Mouse (Mus musculus): ENCODE data around the gene Bcat2. TPM values are rescaled to one million over a fixed set of nuclear protein-coding genes. Genes with fewer than 3 reads are reported as not detected.
A peak's percentile ranks its signal among the peaks of the same experiment; 100 is the strongest.

Bcat2 gene
- polyA plus RNA-seq, 1 experiment from 2014 or later: 25.0 TPM

- WGBS: 89% methylated on average over 7 of the region's 7 CpGs
- Histone ChIP-seq H3K4me1 (ENCODE audit: control insufficient read depth, insufficient read depth, low read length) (peaks cover 8% of the 10 kb centered on the region; the same call in 1 of the 2 replicates), H3K9ac (ENCODE audit: low read depth, low read length) (no peak overlapping the region), H3K9me3 (replicated peaks; ENCODE audit: control insufficient read depth, low read length, poor library complexity, severe bottlenecking) (no peaks in the 10 kb centered on the region), H3K4me2 (ENCODE audit: low read length) (no peak overlapping the region), H3K4me3 (ENCODE audit: low read depth, low read length) (no peak overlapping the region), H3K27ac (ENCODE audit: low read length) (no peak overlapping the region), H3K27me3 (ENCODE audit: control insufficient read depth, insufficient read depth, low read depth, low read length) (no peaks in the 10 kb centered on the region; the same call in 1 of the 2 replicates), H3K36me3 (ENCODE audit: control insufficient read depth, insufficient read depth, low read length) (no peaks in the 10 kb centered on the region)
- no peak for ATAC-seq
These were observed 56.7 kb downstream of the Bcat2 start for GRCm38 (mm10) chr7:45626571-45627076.

DNA sequence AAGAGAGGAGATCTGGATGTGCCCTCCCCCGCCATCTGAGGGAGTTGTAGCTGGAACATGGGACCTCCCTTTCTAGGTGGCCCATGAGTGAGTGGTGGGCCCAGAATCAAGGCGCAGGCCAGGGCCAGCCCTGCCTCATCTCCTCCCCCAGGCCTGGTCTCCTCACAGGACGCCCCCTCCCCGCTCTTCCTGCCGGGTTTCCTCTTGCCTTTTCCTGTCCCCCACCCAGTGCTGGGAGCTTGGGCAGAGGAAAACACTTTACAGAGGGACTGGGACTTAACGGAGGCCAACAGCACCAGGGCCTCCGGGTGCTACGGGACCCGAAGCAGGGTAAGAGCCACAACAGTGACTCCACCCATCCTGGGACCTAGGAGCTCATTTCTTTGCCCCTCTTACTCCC lies 57.3 kb downstream of the Bcat2 start, which contains the start of gene Rasip1:
Gene Rasip1 (plus strand): TSS at position 228 of the 400 bp plus-strand sequence.
- ATAC-seq: no peak
- H3K27me3 ChIP-seq (ENCODE audit: control insufficient read depth, insufficient read depth, low read depth, low read length): peaks cover 2% of the 10 kb centered on the region
- H3K9ac ChIP-seq (ENCODE audit: low read depth, low read length): peak within 1 kb of the TSS; percentile 92
- H3K27ac ChIP-seq (ENCODE audit: low read length): peak within 1 kb of the TSS; percentile 93
- H3K9me3 ChIP-seq (replicated peaks; ENCODE audit: control insufficient read depth, low read length, poor library complexity, severe bottlenecking): no peaks in the 10 kb centered on the region
- H3K4me1 ChIP-seq (ENCODE audit: control insufficient read depth, insufficient read depth, low read length): peaks cover 9% of the 10 kb centered on the region; the same call in 1 of the 2 replicates
- peak within 1 kb of the TSS; percentile 90 for H3K4me2 ChIP-seq (ENCODE audit: low read length)
- WGBS: 92% methylated on average over 9 of the region's 9 CpGs
- H3K4me3 ChIP-seq (ENCODE audit: low read depth, low read length): peak within 1 kb of the TSS; percentile 61
- no peaks in the 10 kb centered on the region for H3K36me3 ChIP-seq (ENCODE audit: control insufficient read depth, insufficient read depth, low read length)

DNA sequence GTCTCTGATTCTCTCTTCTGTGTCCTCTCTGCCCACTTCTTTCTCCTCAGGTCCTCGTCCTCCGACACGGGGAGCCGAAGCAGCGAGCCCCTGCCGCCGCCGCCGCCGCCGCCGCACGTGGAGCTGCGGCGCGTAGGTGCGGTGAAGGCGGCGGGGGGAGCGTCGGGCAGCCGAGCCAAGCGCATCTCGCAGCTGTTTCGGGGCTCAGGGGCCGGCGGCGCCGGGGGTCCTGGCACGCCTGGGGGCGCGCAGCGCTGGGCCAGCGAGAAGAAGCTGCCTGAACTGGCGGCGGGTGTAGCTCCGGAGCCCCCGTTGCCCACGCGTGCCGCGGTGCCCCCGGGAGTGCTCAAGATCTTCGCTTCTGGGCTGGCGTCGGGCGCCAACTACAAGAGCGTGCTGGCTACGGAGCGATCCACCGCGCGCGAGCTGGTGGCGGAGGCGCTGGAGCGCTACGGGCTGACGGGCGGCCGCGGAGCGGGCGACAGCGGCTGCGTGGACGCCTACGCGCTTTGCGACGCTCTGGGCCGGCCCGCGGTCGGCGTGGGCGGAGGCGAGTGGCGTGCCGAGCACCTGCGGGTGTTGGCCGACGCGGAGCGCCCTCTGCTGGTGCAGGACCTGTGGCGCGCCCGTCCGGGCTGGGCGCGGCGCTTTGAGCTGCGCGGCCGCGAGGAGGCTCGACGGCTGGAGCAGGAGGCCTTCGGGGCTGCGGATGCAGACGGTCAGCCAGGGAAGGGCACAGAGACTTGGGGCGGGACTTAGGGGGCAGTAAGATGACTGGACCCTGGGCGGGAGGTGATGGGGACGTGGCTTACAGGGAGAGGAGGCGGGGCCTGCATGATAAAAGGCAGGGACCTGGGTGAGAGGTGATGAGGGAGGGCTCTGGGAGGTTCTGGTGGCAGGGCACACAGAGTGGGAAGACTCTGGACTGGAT lies 58.7 kb downstream of the Bcat2 start:
- peak overlapping the region; percentile 61 for H3K4me3 ChIP-seq (ENCODE audit: low read depth, low read length)
- no peaks in the 10 kb centered on the region; the same call in 1 of the 2 replicates for H3K36me3 ChIP-seq (ENCODE audit: control insufficient read depth, insufficient read depth, low read length)
- H3K9ac ChIP-seq (ENCODE audit: low read depth, low read length): peak overlapping the region; percentile 92
- H3K27ac ChIP-seq (ENCODE audit: low read length): peak overlapping the region; percentile 93
- H3K4me1 ChIP-seq (ENCODE audit: control insufficient read depth, insufficient read depth, low read length): peaks cover 11% of the 10 kb centered on the region; the same call in 1 of the 2 replicates
- H3K9me3 ChIP-seq (replicated peaks; ENCODE audit: control insufficient read depth, low read length, poor library complexity, severe bottlenecking): no peaks in the 10 kb centered on the region
- under 1% methylated on average over 104 of the region's 105 CpGs for WGBS
- peak; percentile 89 for ATAC-seq
- H3K27me3 ChIP-seq (ENCODE audit: control insufficient read depth, insufficient read depth, low read depth, low read length): peaks cover 2% of the 10 kb centered on the region
- peak overlapping the region; percentile 90 for H3K4me2 ChIP-seq (ENCODE audit: low read length)

DNA sequence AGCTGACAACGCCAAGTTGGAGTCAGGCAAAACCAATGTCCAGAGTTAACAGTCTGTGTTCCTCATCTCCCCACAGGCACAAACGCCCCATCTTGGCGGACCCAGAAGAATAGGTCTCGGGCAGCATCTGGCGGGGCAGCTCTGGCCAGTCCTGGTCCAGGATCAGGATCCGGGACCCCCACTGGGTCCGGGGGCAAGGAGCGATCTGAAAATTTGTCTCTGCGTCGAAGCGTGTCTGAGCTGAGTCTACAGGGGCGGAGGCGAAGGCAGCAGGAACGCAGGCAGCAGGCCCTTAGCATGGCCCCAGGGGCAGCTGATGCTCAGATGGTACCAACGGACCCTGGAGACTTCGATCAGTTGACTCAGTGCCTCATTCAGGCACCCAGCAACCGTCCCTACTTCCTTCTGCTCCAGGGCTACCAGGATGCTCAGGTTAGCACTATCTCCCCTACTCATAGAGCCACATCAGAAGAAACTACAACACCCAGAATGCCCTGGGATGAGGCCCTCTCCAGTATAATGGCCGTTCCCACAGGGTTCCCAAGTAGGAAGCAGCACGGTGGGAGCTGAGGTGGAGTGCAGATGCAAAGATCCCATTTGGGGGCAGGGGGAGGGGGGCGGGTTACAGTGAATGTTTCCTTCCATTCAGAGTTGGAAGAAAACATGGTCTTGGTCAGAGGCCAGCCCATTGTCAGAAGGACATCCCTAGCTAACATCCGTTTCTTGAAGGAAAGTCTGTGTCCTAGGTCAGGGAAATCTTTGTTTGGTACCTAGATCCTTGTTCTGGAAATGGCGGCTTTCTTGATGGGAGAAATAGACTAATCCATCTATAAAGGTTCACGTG lies 60.3 kb downstream of the Bcat2 start:
- H3K9ac ChIP-seq (ENCODE audit: low read depth, low read length): no peak overlapping the region
- H3K9me3 ChIP-seq (replicated peaks; ENCODE audit: control insufficient read depth, low read length, poor library complexity, severe bottlenecking): no peaks in the 10 kb centered on the region
- H3K27ac ChIP-seq (ENCODE audit: low read length): no peak overlapping the region
- H3K4me1 ChIP-seq (ENCODE audit: control insufficient read depth, insufficient read depth, low read length): peaks cover 11% of the 10 kb centered on the region; the same call in 1 of the 2 replicates
- no peak overlapping the region for H3K4me3 ChIP-seq (ENCODE audit: low read depth, low read length)
- peaks cover under 1% of the 10 kb centered on the region for H3K36me3 ChIP-seq (ENCODE audit: control insufficient read depth, insufficient read depth, low read length)
- no peak overlapping the region for H3K4me2 ChIP-seq (ENCODE audit: low read length)
- ATAC-seq: no peak
- WGBS: 71% methylated on average over 23 of the region's 23 CpGs
- peaks cover 2% of the 10 kb centered on the region for H3K27me3 ChIP-seq (ENCODE audit: control insufficient read depth, insufficient read depth, low read depth, low read length)

GRCm38 (mm10) chr7:45632499-45632898 lies 62.5 kb downstream of the Bcat2 start:
- Histone ChIP-seq H3K4me1 (ENCODE audit: control insufficient read depth, insufficient read depth, low read length) (peaks cover 11% of the 10 kb centered on the region; the same call in 1 of the 2 replicates), H3K9ac (ENCODE audit: low read depth, low read length) (peak overlapping the region; percentile 39), H3K9me3 (replicated peaks; ENCODE audit: control insufficient read depth, low read length, poor library complexity, severe bottlenecking) (no peaks in the 10 kb centered on the region), H3K27ac (ENCODE audit: low read length) (no peak overlapping the region), H3K4me2 (ENCODE audit: low read length) (peak overlapping the region; percentile 42), H3K27me3 (ENCODE audit: control insufficient read depth, insufficient read depth, low read depth, low read length) (peaks cover 2% of the 10 kb centered on the region), H3K4me3 (ENCODE audit: low read depth, low read length) (peak overlapping the region; percentile 17; the same call in 1 of the 2 replicates), H3K36me3 (ENCODE audit: control insufficient read depth, insufficient read depth, low read length) (peaks cover 13% of the 10 kb centered on the region)
- no peak for ATAC-seq
- WGBS: 24% methylated on average over 33 of the region's 35 CpGs

DNA sequence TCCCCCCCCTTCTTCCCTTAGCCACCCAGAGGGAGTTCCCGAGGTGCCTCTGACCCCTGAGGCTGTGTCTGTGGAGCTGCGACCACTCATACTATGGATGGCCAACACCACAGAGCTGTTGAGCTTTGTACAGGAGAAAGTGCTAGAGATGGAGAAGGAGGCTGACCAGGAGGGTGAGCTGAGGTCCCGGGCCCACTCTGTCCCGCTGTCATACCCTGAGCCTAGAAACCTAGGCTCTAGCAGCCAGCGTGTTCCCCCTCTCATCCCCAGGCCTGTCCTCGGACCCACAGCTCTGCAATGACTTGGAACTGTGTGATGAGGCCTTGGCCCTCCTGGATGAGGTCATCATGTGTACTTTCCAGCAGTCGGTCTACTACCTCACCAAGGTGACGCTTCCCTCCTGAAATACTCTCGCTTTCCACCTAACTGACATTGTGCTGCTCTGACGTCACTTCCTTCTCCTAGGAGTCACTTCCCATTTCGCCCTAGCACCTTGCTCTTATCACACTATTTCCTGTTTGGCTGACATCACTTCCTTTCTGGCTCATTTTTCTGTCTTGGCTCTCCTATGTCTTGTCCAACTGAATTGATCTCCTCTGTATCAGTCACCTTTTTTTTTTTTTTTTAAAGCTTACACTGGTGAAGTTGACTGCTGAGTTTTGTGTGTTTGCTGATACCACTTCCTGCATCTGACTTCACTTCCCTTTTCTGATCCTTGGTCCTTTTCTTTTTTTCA lies 65.2 kb downstream of the Bcat2 start:
- no peak overlapping the region for H3K27ac ChIP-seq (ENCODE audit: low read length)
- peaks cover 8% of the 10 kb centered on the region for H3K4me1 ChIP-seq (ENCODE audit: control insufficient read depth, insufficient read depth, low read length)
- no peak overlapping the region for H3K4me2 ChIP-seq (ENCODE audit: low read length)
- ATAC-seq: no peak
- peaks cover 2% of the 10 kb centered on the region for H3K27me3 ChIP-seq (ENCODE audit: control insufficient read depth, insufficient read depth, low read depth, low read length)
- H3K4me3 ChIP-seq (ENCODE audit: low read depth, low read length): no peak overlapping the region
- H3K9me3 ChIP-seq (replicated peaks; ENCODE audit: control insufficient read depth, low read length, poor library complexity, severe bottlenecking): no peaks in the 10 kb centered on the region
- WGBS: 87% methylated on average over 11 of the region's 11 CpGs
- no peak overlapping the region for H3K9ac ChIP-seq (ENCODE audit: low read depth, low read length)
- H3K36me3 ChIP-seq (ENCODE audit: control insufficient read depth, insufficient read depth, low read length): peaks cover 13% of the 10 kb centered on the region

DNA sequence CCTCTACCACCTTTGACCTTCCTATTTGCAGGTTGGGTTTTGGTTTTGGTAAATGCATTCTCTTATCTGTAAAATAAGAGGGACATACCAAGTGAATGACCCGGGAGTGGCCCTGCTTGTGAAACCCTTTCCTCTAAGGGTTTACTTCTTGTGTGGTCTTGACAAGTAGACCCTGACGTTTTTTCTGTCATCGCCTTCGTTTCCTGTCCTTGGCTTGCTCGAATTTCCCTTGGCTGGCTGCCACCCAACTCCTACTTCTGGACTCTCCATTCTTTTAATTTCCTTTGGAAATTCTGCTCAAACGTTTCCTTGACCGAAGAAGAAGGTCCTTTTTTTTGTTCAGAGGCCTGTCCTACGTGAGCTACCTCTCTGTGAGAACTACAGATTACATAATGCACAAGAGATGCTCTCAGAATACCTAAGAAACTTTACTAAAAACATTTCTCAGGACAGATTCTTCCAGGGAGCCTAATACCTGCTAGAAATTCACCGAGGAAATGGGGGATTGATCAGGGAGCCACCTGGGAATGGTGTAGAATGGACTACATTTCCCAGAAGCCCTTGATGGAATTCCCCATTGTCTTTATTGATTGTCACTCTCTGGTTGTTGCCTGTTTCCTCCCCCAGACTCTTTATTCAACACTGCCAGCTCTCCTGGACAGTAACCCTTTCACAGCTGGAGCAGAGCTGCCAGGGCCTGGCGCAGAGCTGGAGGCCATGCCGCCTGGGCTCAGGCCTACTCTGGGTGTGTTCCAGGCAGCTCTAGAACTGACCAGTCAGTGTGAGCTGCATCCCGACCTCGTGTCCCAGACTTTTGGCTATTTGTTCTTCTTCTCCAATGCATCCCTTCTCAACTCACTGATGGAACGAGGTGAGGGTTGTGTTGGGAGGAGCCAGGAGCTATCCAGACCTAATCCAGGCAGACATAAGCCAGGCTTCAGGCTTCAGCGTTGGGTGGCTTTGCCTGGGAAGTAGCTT lies 66.0 kb downstream of the Bcat2 start:
- no peaks in the 10 kb centered on the region for H3K9me3 ChIP-seq (replicated peaks; ENCODE audit: control insufficient read depth, low read length, poor library complexity, severe bottlenecking)
- H3K36me3 ChIP-seq (ENCODE audit: control insufficient read depth, insufficient read depth, low read length): peaks cover 13% of the 10 kb centered on the region
- no peak overlapping the region for H3K4me3 ChIP-seq (ENCODE audit: low read depth, low read length)
- H3K4me1 ChIP-seq (ENCODE audit: control insufficient read depth, insufficient read depth, low read length): peaks cover 8% of the 10 kb centered on the region
- H3K9ac ChIP-seq (ENCODE audit: low read depth, low read length): no peak overlapping the region
- ATAC-seq: no peak
- H3K27me3 ChIP-seq (ENCODE audit: control insufficient read depth, insufficient read depth, low read depth, low read length): peaks cover 2% of the 10 kb centered on the region
- 84% methylated on average over 15 of the region's 15 CpGs for WGBS
- no peak overlapping the region for H3K4me2 ChIP-seq (ENCODE audit: low read length)
- no peak overlapping the region for H3K27ac ChIP-seq (ENCODE audit: low read length)
